Mouse (Mus musculus) midbrain, embryonic 16.5 days (tissue): ENCODE measurements around the gene Nrp1. TPM values are rescaled to one million over a fixed set of nuclear protein-coding genes. Genes with fewer than 3 reads are reported as not detected.

Experiments
- ATAC-seq: fragments of 200-750 bp; cut with Nextera tagmentation; 2 replicates; pipeline ENCODE4 v1.8.0; 2017; ENCODE audit warnings: moderate TSS enrichment
- H3K27ac ChIP-seq: fragments of 300-500 bp; sonication (generic); 2 replicates; pipeline ENCODE4 v1.5.1; 2014; ENCODE audit warnings: mild to moderate bottlenecking, low read length, mixed read lengths
- H3K27me3 ChIP-seq: fragments of 300-500 bp; sonication (generic); 2 replicates; pipeline ENCODE4 v1.6.1; 2014; ENCODE audit warnings: low read depth, low read length, mixed read lengths; ENCODE audit not compliant: control insufficient read depth, insufficient read depth
- H3K36me3 ChIP-seq: fragments of 300-500 bp; sonication (generic); 2 replicates; pipeline ENCODE4 v1.6.1; 2014; ENCODE audit warnings: mild to moderate bottlenecking, low read length, moderate library complexity, mixed read lengths; ENCODE audit not compliant: control insufficient read depth, insufficient read depth
- H3K4me1 ChIP-seq: fragments of 300-500 bp; sonication (generic); 2 replicates; pipeline ENCODE4 v1.6.1; 2014; ENCODE audit warnings: mild to moderate bottlenecking, low read length, mixed read lengths; ENCODE audit not compliant: control insufficient read depth, insufficient read depth
- H3K4me2 ChIP-seq: fragments of 300-500 bp; sonication (generic); 2 replicates; pipeline ENCODE4 v1.6.1; 2014; ENCODE audit warnings: mild to moderate bottlenecking, low read length, mixed read lengths
- H3K4me3 ChIP-seq: fragments of 300-500 bp; sonication (generic); 2 replicates; pipeline ENCODE4 v1.5.1; 2014; ENCODE audit warnings: low read depth, mild to moderate bottlenecking, low read length, moderate library complexity, mixed read lengths
- H3K9ac ChIP-seq: fragments of 300-500 bp; sonication (generic); 2 replicates; pipeline ENCODE4 v1.6.1; 2014; ENCODE audit warnings: low read depth, low read length, mixed read lengths
- H3K9me3 ChIP-seq: fragments of 300-500 bp; sonication (generic); replicated peaks from 2 replicates; pipeline ENCODE4 v1.6.1; 2014; ENCODE audit warnings: mild to moderate bottlenecking, low read length, mixed read lengths; ENCODE audit not compliant: control insufficient read depth, poor library complexity, severe bottlenecking
- WGBS: fragments of 180-500 bp; shearing (Covaris S2); extraction: QIAGEN DNeasy Blood & Tissue Kit; methylation state at CpG from one replicate; pipeline ENCODE4 v1.1.7; 2014; 5-methylcytosine and 5-hydroxymethylcytosine counted together
- polyA plus RNA-seq: library from polyadenylated mRNA; unstranded; fragments of >200 nt; fragmentation: Nextera tagmentation; extraction: Ambion mirVana; gene quantifications from 2 replicates; pipeline ENCODE4 v1.2.1, GENCODE M21; 2015

Nrp1 gene
- polyA plus RNA-seq, 1 experiment from 2014 or later = 85.8 TPM

- 29% methylated on average over 5 of the region's 5 CpGs for WGBS
- H3K4me1 ChIP-seq = peaks cover 45% of the 10 kb centered on the region
- peak overlapping the region; percentile 95 for H3K9ac ChIP-seq
- H3K4me2 ChIP-seq = peak overlapping the region; percentile 99
- ATAC-seq = no peak
- no peaks in the 10 kb centered on the region for H3K9me3 ChIP-seq
- no peaks in the 10 kb centered on the region for H3K36me3 ChIP-seq
- peak overlapping the region; percentile 61 for H3K4me3 ChIP-seq
- no peaks in the 10 kb centered on the region for H3K27me3 ChIP-seq
- peak overlapping the region; percentile 96 for H3K27ac ChIP-seq
Observed at GRCm38 (mm10) chr8:128361343-128361870, 3.0 kb downstream of the Nrp1 start.

- Histone ChIP-seq H3K9me3 (no peaks in the 10 kb centered on the region), H3K9ac (peak overlapping the region; percentile 34), H3K4me1 (peaks cover 35% of the 10 kb centered on the region), H3K36me3 (no peaks in the 10 kb centered on the region), H3K27me3 (no peaks in the 10 kb centered on the region), H3K27ac (peak overlapping the region; percentile 40; the same call in 1 of the 2 replicates), H3K4me2 (peak overlapping the region; percentile 53), H3K4me3 (peak overlapping the region; percentile 32)
- 8% methylated on average over 11 of the region's 11 CpGs for WGBS
- no peak for ATAC-seq
Observed at GRCm38 (mm10) chr8:128362940-128363595, 4.7 kb downstream of the Nrp1 start.

GRCm38 (mm10) chr8:128370496-128370895, 12.1 kb downstream of the Nrp1 start:
- no peak overlapping the region for H3K27ac ChIP-seq
- H3K36me3 ChIP-seq = no peaks in the 10 kb centered on the region
- no peak overlapping the region for H3K4me2 ChIP-seq
- no peak for ATAC-seq
- WGBS = 73% methylated on average over 4 of the region's 4 CpGs
- no peaks in the 10 kb centered on the region for H3K27me3 ChIP-seq
- no peaks in the 10 kb centered on the region for H3K9me3 ChIP-seq
- peaks cover 8% of the 10 kb centered on the region for H3K4me1 ChIP-seq
- no peak overlapping the region for H3K4me3 ChIP-seq
- H3K9ac ChIP-seq = no peak overlapping the region

GRCm38 (mm10) chr8:128371026-128371425, 12.6 kb downstream of the Nrp1 start:
- ATAC-seq = no peak
- Histone ChIP-seq H3K27ac (no peak overlapping the region), H3K9ac (no peak overlapping the region), H3K4me3 (no peak overlapping the region), H3K4me1 (peaks cover 6% of the 10 kb centered on the region; the same call in 1 of the 2 replicates), H3K9me3 (no peaks in the 10 kb centered on the region), H3K4me2 (no peak overlapping the region), H3K27me3 (no peaks in the 10 kb centered on the region), H3K36me3 (no peaks in the 10 kb centered on the region)
- 80% methylated on average over 6 of the region's 6 CpGs for WGBS

GRCm38 (mm10) chr8:128371789-128372188, 13.4 kb downstream of the Nrp1 start:
- Histone ChIP-seq H3K27me3 (no peaks in the 10 kb centered on the region), H3K4me2 (no peak overlapping the region), H3K4me3 (no peak overlapping the region), H3K36me3 (no peaks in the 10 kb centered on the region), H3K9ac (no peak overlapping the region), H3K9me3 (no peaks in the 10 kb centered on the region), H3K4me1 (0 out of 2 replicates have a peak, but pooled peaks cover 7% of the 10 kb centered on the region), H3K27ac (no peak overlapping the region)
- WGBS = 90% methylated on average over 3 of the region's 3 CpGs
- ATAC-seq = no peak

- no peaks in the 10 kb centered on the region for H3K36me3 ChIP-seq
- H3K4me3 ChIP-seq = no peak overlapping the region
- H3K4me1 ChIP-seq = 0 out of 2 replicates have a peak, but pooled peaks cover 9% of the 10 kb centered on the region
- ATAC-seq = no peak
- H3K4me2 ChIP-seq = no peak overlapping the region
- H3K9ac ChIP-seq = no peak overlapping the region
- no peaks in the 10 kb centered on the region for H3K9me3 ChIP-seq
- 76% methylated on average over 5 of the region's 5 CpGs for WGBS
- H3K27me3 ChIP-seq = no peaks in the 10 kb centered on the region
- no peak overlapping the region for H3K27ac ChIP-seq
Observed at GRCm38 (mm10) chr8:128372724-128373123, 14.3 kb downstream of the Nrp1 start.

GRCm38 (mm10) chr8:128373418-128373817, 15.0 kb downstream of the Nrp1 start:
- no peak overlapping the region for H3K27ac ChIP-seq
- 93% methylated on average over 6 of the region's 6 CpGs for WGBS
- no peak overlapping the region for H3K4me3 ChIP-seq
- ATAC-seq = no peak
- H3K27me3 ChIP-seq = no peaks in the 10 kb centered on the region
- H3K4me2 ChIP-seq = no peak overlapping the region
- H3K36me3 ChIP-seq = no peaks in the 10 kb centered on the region
- H3K9ac ChIP-seq = no peak overlapping the region
- no peaks in the 10 kb centered on the region for H3K9me3 ChIP-seq
- H3K4me1 ChIP-seq = peaks cover 13% of the 10 kb centered on the region; the same call in 1 of the 2 replicates

- Histone ChIP-seq H3K36me3 (no peaks in the 10 kb centered on the region), H3K9me3 (no peaks in the 10 kb centered on the region), H3K27me3 (no peaks in the 10 kb centered on the region), H3K4me2 (no peak overlapping the region), H3K9ac (no peak overlapping the region), H3K27ac (0 out of 2 replicates have a peak overlapping the region, but pooled peaks have one; percentile 18), H3K4me1 (peaks cover 18% of the 10 kb centered on the region), H3K4me3 (no peak overlapping the region)
- 48% methylated on average over 4 of the region's 4 CpGs for WGBS
- ATAC-seq = no peak
Observed at GRCm38 (mm10) chr8:128375291-128375690, 16.9 kb downstream of the Nrp1 start.

- Histone ChIP-seq H3K9ac (no peak overlapping the region), H3K27ac (no peak overlapping the region), H3K4me2 (no peak overlapping the region), H3K36me3 (no peaks in the 10 kb centered on the region), H3K27me3 (no peaks in the 10 kb centered on the region), H3K9me3 (no peaks in the 10 kb centered on the region), H3K4me1 (peaks cover 14% of the 10 kb centered on the region), H3K4me3 (no peak overlapping the region)
- no peak for ATAC-seq
- 22% methylated on average over 3 of the region's 3 CpGs for WGBS
Observed at GRCm38 (mm10) chr8:128383176-128383575, 24.8 kb downstream of the Nrp1 start.
